Mouse (Mus musculus): ENCODE results near the gene Morf4l1.

DNA sequence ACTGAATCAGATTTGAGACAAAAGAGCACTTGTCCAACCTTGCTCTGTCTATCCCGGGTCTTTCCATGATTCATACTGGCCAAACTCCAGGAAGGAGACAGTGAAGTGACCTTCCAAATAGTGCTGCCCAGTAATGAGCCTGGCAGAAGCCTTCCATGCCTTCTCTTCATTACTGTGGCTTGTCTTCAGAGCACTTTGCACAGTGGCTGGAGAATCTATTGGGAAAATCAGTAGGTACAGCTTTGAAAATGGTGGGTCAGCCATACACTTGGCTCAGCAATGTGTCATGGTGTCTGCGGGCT lies 54.0 kb downstream of the Morf4l1 start:
- TF ChIP-seq POU5F1 (IDR thresholded peaks at IDR 0.05; ENCODE audit: borderline replicate concordance, low read length) (no peak), CTCF (conservative IDR thresholded peaks at IDR 0.05; ENCODE audit: low read length) (no peak)
